Comparison of ENCODE assay signal across 14 mouse cellular contexts in the genomic region with DNA sequence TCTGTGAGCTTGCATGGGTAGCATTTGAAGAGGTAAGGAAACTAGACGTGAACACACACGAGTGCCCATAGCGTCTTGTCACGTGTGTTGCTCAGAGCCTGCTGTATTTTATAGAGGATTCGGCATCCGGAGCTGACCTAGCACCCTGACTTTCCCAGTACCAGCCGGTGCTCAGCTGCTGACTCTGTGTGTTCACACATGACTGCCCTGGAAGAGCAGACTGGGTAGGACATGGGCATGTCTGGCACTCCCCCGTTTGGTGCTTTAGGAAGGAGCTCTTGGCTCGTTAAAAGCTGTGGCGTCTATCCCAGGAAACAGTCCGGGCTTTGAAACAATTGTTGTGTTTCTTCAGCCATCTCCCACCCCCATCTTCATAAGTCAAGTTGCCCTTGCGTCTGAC. TPM values are rescaled to one million over a fixed set of nuclear protein-coding genes. Genes with fewer than 3 reads are reported as not detected.
DNase-seq lines count a peak whose midpoint lies in the region; ATAC-seq and TF ChIP-seq lines count a peak whose summit lies in the region.
"Had no signal": no experiment of that assay in that cellular context is flagged by ENCODE, and none has a peak within 500 bp of the region (broad histone marks: within the 10 kb centered on the region; RNA-seq: fewer than 3 reads in every experiment).

No protein-coding gene starts in this region.

- ATAC-seq in forebrain, embryonic 14.5 days = no peak
- no peak for ATAC-seq in forebrain, embryonic 12.5 days (ENCODE audit: low FRiP score)

- peaks cover 20% of the 10 kb centered on the region for H3K4me1 ChIP-seq in forebrain, embryonic 14.5 days (ENCODE audit: control insufficient read depth, insufficient read depth, low read length)
- H3K4me1 ChIP-seq in forebrain, embryonic 12.5 days = peaks cover 49% of the 10 kb centered on the region

- H3K36me3 ChIP-seq in forebrain, embryonic 14.5 days (ENCODE audit: control insufficient read depth, insufficient read depth, low read length) = no peaks in the 10 kb centered on the region
- H3K36me3 ChIP-seq in forebrain, embryonic 12.5 days (replicated peaks) = peaks cover 4% of the 10 kb centered on the region; the same call in 1 of the 2 replicates
- H3K36me3 ChIP-seq: stomach, embryonic 15.5 days had no signal

- no peak overlapping the region for H3K4me2 ChIP-seq in forebrain, embryonic 14.5 days (ENCODE audit: low read length)
- H3K4me2 ChIP-seq in forebrain, embryonic 12.5 days = no peak overlapping the region
- H3K4me2 ChIP-seq: stomach, embryonic 15.5 days had no signal

- H3K27me3 ChIP-seq in forebrain, embryonic 14.5 days (replicated peaks; ENCODE audit: control insufficient read depth, insufficient read depth, low read length) = no peaks in the 10 kb centered on the region
- H3K27me3 ChIP-seq in forebrain, embryonic 12.5 days = no peaks in the 10 kb centered on the region
- H3K27me3 ChIP-seq: stomach, embryonic 15.5 days had no signal

- no peak overlapping the region for H3K4me3 ChIP-seq in forebrain, embryonic 14.5 days (ENCODE audit: low read depth, low read length)
- H3K4me3 ChIP-seq in forebrain, embryonic 12.5 days (replicated peaks) = no peak overlapping the region
- no peak overlapping the region for H3K4me3 ChIP-seq in left cerebral cortex, adult 2 months
- H3K4me3 ChIP-seq: stomach, embryonic 15.5 days had no signal

- TF ChIP-seq CTCF in left cerebral cortex, adult 2 months (IDR thresholded peaks at IDR 0.05) = no peak

- intact Hi-C loops in left cerebral cortex, postnatal 4 days (cut with DNase I) = no loop called here
- intact Hi-C loops in left cerebral cortex, postnatal 14 days (cut with DNase I) = no loop called here
- intact Hi-C loops in left cerebral cortex, adult 2 months (cut with DNase I) = no loop called here

- WGBS in forebrain, embryonic 14.5 days = 69% methylated on average over 12 of the region's 12 CpGs
- 73% methylated on average over 12 of the region's 12 CpGs for WGBS in forebrain, embryonic 12.5 days

- DNase-seq in forebrain, embryonic 14.5 days (ENCODE audit: low spot score) = peak; percentile 22
- peak; percentile 65 for DNase-seq in left cerebral cortex, postnatal 4 days
- no peak for DNase-seq in left cerebral cortex, postnatal 14 days (ENCODE audit: low spot score in 2 of 2)
- peak; percentile 59 for DNase-seq in kidney, adult 18-20 months
- DNase-seq in kidney, postnatal 36 days = peak; percentile 78 to 84
- DNase-seq in left cerebral cortex, adult 2 months (ENCODE audit: extremely low spot score in 1 of 2, low spot score in 2 of 2) = no peak
- no peak for DNase-seq in spleen, adult 12 weeks (ENCODE audit: low spot score)
- DNase-seq: adrenal gland, postnatal 25 days; gastrocnemius, postnatal 36 days; thymus, postnatal 25 days had no signal

- no peak overlapping the region for H3K27ac ChIP-seq in forebrain, embryonic 14.5 days (ENCODE audit: low read depth, low read length)
- no peak overlapping the region for H3K27ac ChIP-seq in forebrain, embryonic 12.5 days
- H3K27ac ChIP-seq in left cerebral cortex, adult 2 months = no peak overlapping the region
- H3K27ac ChIP-seq: liver, embryonic 14.5 days; macrophage; stomach, embryonic 15.5 days had no signal

- no peak overlapping the region for H3K9ac ChIP-seq in forebrain, embryonic 14.5 days (ENCODE audit: low read length)
- no peak overlapping the region for H3K9ac ChIP-seq in forebrain, embryonic 12.5 days
- H3K9ac ChIP-seq: liver, embryonic 14.5 days; stomach, embryonic 15.5 days had no signal

- H3K9me3 ChIP-seq in forebrain, embryonic 14.5 days (replicated peaks; ENCODE audit: control insufficient read depth, low read length) = no peaks in the 10 kb centered on the region
- H3K9me3 ChIP-seq in forebrain, embryonic 12.5 days = no peaks in the 10 kb centered on the region
- H3K9me3 ChIP-seq: stomach, embryonic 15.5 days had no signal

RNA-seq across cellular contexts. Expression of gene Pxdn, which starts 19.6 kb away (rescaled TPM):
- 31.2 and 41.4 TPM in 2 replicates for polyA plus RNA-seq in forebrain, embryonic 14.5 days (2014; fragmentation: Nextera tagmentation; extraction: Ambion mirVana)
- polyA plus RNA-seq in forebrain, embryonic 12.5 days (2016; fragmentation: Nextera tagmentation; extraction: Ambion mirVana) = 67.6 and 72.1 TPM in 2 replicates
- 10 to 100 TPM; 82.6 to 83.3 TPM for total RNA-seq in left cerebral cortex, postnatal 4 days (2021)
- total RNA-seq in left cerebral cortex, postnatal 14 days (2021) = 10 to 100 TPM; 42.7 to 49.8 TPM
- 10 to 100 TPM; 51.7 to 61.5 TPM for total RNA-seq in left cerebral cortex, adult 2 months (2021)
- polyA plus RNA-seq: macrophage had no signal

Comparison
In these comparisons a context has a peak if more than half of its experiments do, and no peak if none do; other contexts are left out.
1. DNase-seq: peak in forebrain, embryonic 14.5 days (single experiment), left cerebral cortex, postnatal 4 days (single experiment), kidney, adult 18-20 months (single experiment) and kidney, postnatal 36 days (2 of 2); none in left cerebral cortex, postnatal 14 days (0 of 2), left cerebral cortex, adult 2 months (0 of 2) and spleen, adult 12 weeks (single experiment).